Mouse (Mus musculus): ENCODE results near the gene Kdm6b. TPM values are rescaled to one million over a fixed set of nuclear protein-coding genes. Genes with fewer than 3 reads are reported as not detected.
A peak's percentile ranks its signal among the peaks of the same experiment; 100 is the strongest.

Gene Kdm6b
- polyA plus RNA-seq, 1 experiment from 2014 or later, result 36.4 TPM

DNA sequence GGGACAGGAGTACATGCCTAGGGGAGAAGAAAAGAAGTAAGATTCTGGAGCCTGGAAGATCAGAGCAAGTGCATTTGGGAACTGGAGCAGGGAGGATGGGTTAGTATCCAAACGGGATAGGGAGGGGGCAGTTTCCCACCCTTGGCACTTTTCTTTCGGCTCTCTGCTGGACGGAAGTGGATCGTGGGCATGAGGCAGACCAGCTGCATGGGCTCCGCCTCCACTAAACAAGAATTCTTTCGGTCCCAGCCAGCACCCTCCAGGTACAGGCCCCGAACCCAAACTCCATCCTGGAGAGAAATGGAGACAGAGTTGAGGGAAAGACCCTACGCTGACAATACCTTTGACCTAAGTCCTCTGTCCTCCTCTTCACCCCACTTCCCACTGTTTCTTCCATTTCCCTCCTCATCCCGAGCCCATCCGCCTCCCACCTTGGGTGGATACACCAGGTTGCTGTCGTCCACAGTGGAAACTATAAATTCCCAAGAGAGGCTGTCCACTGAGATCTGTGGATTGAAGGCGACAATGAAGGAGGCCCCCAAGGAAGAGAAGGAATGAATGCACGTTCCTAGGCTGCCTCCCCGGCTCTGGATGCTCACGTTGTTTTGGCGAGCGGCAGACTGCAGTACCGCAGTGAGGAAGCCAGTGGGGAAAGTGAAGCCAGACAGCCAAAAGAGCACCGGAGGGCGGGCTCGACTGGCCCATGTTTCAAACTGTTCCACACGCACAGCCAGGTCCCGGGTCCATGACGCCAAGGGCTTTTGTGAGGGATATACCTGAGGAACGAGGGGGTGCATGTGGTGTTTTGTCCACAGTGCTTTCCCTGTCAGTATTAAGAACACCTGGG is 7.9 kb upstream of the Kdm6b start:
- Histone ChIP-seq H3K4me2 (ENCODE audit: low read length) (peak overlapping the region; percentile 65), H3K27me3 (ENCODE audit: control insufficient read depth, insufficient read depth, low read depth, low read length) (peaks cover 20% of the 10 kb centered on the region), H3K4me3 (ENCODE audit: low read depth, low read length) (no peak overlapping the region), H3K9me3 (replicated peaks; ENCODE audit: control insufficient read depth, low read length, poor library complexity, severe bottlenecking) (no peaks in the 10 kb centered on the region), H3K4me1 (ENCODE audit: control insufficient read depth, insufficient read depth, low read length) (peaks cover 26% of the 10 kb centered on the region), H3K36me3 (ENCODE audit: control insufficient read depth, insufficient read depth, low read length) (no peaks in the 10 kb centered on the region), H3K9ac (ENCODE audit: low read depth, low read length) (0 out of 2 replicates have a peak overlapping the region, but pooled peaks have one; percentile 23), H3K27ac (ENCODE audit: low read length) (no peak overlapping the region)
- WGBS, result 12% methylated on average over 25 of the region's 25 CpGs
- ATAC-seq, result no peak

- H3K36me3 ChIP-seq (ENCODE audit: control insufficient read depth, insufficient read depth, low read length), result no peaks in the 10 kb centered on the region
- H3K9me3 ChIP-seq (replicated peaks; ENCODE audit: control insufficient read depth, low read length, poor library complexity, severe bottlenecking), result no peaks in the 10 kb centered on the region
- WGBS, result 8% methylated on average over 10 of the region's 10 CpGs
- H3K27ac ChIP-seq (ENCODE audit: low read length), result no peak overlapping the region
- H3K4me1 ChIP-seq (ENCODE audit: control insufficient read depth, insufficient read depth, low read length), result peaks cover 26% of the 10 kb centered on the region
- peak overlapping the region; percentile 65 for H3K4me2 ChIP-seq (ENCODE audit: low read length)
- no peak for ATAC-seq
- peaks cover 20% of the 10 kb centered on the region for H3K27me3 ChIP-seq (ENCODE audit: control insufficient read depth, insufficient read depth, low read depth, low read length)
- peak overlapping the region; percentile 50 for H3K9ac ChIP-seq (ENCODE audit: low read depth, low read length)
- peak overlapping the region; percentile 67 for H3K4me3 ChIP-seq (ENCODE audit: low read depth, low read length)
Measured at GRCm38 (mm10) chr11:69420554-69421000, 7.1 kb upstream of the Kdm6b start.

DNA sequence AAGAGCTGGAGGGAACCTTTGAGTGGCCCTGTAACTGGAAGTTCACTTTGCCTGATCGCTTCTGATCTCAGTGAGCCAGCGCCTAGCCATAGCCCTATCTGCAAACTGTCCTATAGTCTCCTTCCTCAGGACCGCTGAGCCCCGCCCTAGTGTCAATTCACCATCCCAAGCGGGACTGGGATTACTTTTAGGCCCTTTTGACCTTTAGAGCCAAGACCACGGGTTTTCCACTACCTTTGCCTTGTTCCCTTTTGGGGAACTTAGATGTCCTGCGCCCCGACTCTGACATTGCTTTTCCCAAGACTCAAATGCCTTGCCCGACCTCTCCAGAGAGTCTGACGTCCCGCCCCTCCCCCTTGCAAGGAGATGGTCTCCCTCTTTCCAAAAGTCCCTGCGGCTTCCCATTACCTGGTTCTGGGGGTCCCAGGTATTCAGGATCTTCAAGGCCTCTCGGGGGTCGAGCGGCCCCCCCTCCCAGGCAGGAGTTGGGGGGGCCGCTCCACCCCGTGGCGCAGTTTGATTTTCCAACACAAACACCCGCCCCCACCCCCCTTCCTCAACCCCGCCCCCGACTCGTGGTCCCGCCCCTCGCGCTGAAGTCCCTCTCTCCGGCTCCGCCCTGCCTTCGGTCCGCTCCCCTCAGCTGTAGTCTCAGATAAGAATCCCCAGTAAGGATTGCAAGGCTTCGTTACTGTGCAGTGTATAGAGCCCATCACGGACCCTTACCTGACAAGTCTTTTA is 6.5 kb upstream of the Kdm6b start:
- H3K27ac ChIP-seq (ENCODE audit: low read length), result no peak overlapping the region; the same call in 1 of the 2 replicates
- peaks cover 26% of the 10 kb centered on the region for H3K4me1 ChIP-seq (ENCODE audit: control insufficient read depth, insufficient read depth, low read length)
- peak overlapping the region; percentile 65 for H3K4me2 ChIP-seq (ENCODE audit: low read length)
- H3K36me3 ChIP-seq (ENCODE audit: control insufficient read depth, insufficient read depth, low read length), result no peaks in the 10 kb centered on the region
- under 1% methylated on average over 28 of the region's 31 CpGs for WGBS
- H3K4me3 ChIP-seq (ENCODE audit: low read depth, low read length), result peak overlapping the region; percentile 67
- no peak for ATAC-seq
- H3K27me3 ChIP-seq (ENCODE audit: control insufficient read depth, insufficient read depth, low read depth, low read length), result peaks cover 20% of the 10 kb centered on the region
- no peaks in the 10 kb centered on the region for H3K9me3 ChIP-seq (replicated peaks; ENCODE audit: control insufficient read depth, low read length, poor library complexity, severe bottlenecking)
- peak overlapping the region; percentile 50 for H3K9ac ChIP-seq (ENCODE audit: low read depth, low read length)

GRCm38 (mm10) chr11:69419443-69419812 is 6.0 kb upstream of the Kdm6b start:
- peak overlapping the region; percentile 65 for H3K4me2 ChIP-seq (ENCODE audit: low read length)
- peak; percentile 16; the same call in 1 of the 2 replicates for ATAC-seq
- H3K4me1 ChIP-seq (ENCODE audit: control insufficient read depth, insufficient read depth, low read length), result peaks cover 32% of the 10 kb centered on the region
- peak overlapping the region; percentile 50; the same call in 1 of the 2 replicates for H3K9ac ChIP-seq (ENCODE audit: low read depth, low read length)
- peaks cover 20% of the 10 kb centered on the region for H3K27me3 ChIP-seq (ENCODE audit: control insufficient read depth, insufficient read depth, low read depth, low read length)
- 0% methylated on average over 19 of the region's 19 CpGs for WGBS
- peak overlapping the region; percentile 78 for H3K27ac ChIP-seq (ENCODE audit: low read length)
- H3K4me3 ChIP-seq (ENCODE audit: low read depth, low read length), result peak overlapping the region; percentile 67
- H3K36me3 ChIP-seq (ENCODE audit: control insufficient read depth, insufficient read depth, low read length), result no peaks in the 10 kb centered on the region
- H3K9me3 ChIP-seq (replicated peaks; ENCODE audit: control insufficient read depth, low read length, poor library complexity, severe bottlenecking), result no peaks in the 10 kb centered on the region

DNA sequence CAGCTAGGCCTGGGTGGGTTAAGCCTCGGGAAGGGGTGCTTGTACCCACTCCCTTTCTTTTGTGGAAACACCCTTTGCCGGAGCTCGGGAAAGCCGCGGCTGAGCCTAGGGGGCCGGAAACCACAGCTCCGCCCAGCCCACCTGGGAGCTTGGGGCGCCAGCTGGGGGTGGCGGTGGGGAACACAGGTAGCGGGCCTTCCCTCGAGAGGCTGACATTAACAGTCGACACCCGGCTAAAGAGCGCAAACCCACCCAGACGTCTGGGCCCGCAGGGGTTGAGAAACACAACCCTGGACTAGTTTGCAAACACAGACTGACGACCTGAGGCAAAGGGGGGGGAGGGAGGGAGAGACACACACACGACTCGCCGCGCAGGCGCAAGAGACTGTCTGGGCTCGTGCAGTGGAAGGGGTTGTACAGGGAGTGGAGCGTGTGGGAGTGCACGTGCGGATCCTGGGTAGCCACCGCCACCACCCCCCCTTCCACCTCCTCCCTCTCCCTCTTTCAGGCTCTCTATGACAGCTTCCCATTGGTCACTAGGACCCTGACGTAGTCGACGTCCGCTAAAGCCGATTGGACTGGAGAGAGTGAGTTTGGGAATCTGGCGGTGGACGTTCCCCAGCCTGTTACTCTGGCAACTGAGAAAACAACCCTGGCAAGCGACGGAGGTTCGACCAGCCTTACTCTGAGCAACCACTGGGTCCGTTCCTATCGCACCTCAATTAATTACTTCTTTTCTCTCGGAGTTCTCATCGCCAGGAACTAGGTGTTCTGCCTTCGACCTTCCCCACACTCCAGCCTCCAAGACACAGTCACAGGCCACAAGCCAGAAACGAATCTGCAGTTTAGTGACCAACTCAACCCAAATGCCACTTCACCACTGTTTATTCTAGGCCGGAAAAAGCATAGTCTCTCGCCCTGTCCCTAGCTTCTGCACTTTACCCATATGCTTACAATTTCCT is 5.3 kb upstream of the Kdm6b start:
- ATAC-seq, result peak; percentile 92
- WGBS, result under 1% methylated on average over 35 of the region's 45 CpGs
- H3K4me2 ChIP-seq (ENCODE audit: low read length), result peak overlapping the region; percentile 65
- peak overlapping the region; percentile 99 for H3K27ac ChIP-seq (ENCODE audit: low read length)
- H3K36me3 ChIP-seq (ENCODE audit: control insufficient read depth, insufficient read depth, low read length), result no peaks in the 10 kb centered on the region
- peak overlapping the region; percentile 67 for H3K4me3 ChIP-seq (ENCODE audit: low read depth, low read length)
- peaks cover 39% of the 10 kb centered on the region for H3K4me1 ChIP-seq (ENCODE audit: control insufficient read depth, insufficient read depth, low read length)
- no peaks in the 10 kb centered on the region for H3K9me3 ChIP-seq (replicated peaks; ENCODE audit: control insufficient read depth, low read length, poor library complexity, severe bottlenecking)
- peak overlapping the region; percentile 57 for H3K9ac ChIP-seq (ENCODE audit: low read depth, low read length)
- peaks cover 20% of the 10 kb centered on the region for H3K27me3 ChIP-seq (ENCODE audit: control insufficient read depth, insufficient read depth, low read depth, low read length)

GRCm38 (mm10) chr11:69417449-69418384 is 4.2 kb upstream of the Kdm6b start:
- Histone ChIP-seq H3K27ac (ENCODE audit: low read length) (peak overlapping the region; percentile 99), H3K4me3 (ENCODE audit: low read depth, low read length) (peak overlapping the region; percentile 67), H3K4me1 (ENCODE audit: control insufficient read depth, insufficient read depth, low read length) (peaks cover 49% of the 10 kb centered on the region), H3K9ac (ENCODE audit: low read depth, low read length) (peak overlapping the region; percentile 57), H3K27me3 (ENCODE audit: control insufficient read depth, insufficient read depth, low read depth, low read length) (peaks cover 19% of the 10 kb centered on the region), H3K4me2 (ENCODE audit: low read length) (peak overlapping the region; percentile 65), H3K36me3 (ENCODE audit: control insufficient read depth, insufficient read depth, low read length) (no peaks in the 10 kb centered on the region), H3K9me3 (replicated peaks; ENCODE audit: control insufficient read depth, low read length, poor library complexity, severe bottlenecking) (no peaks in the 10 kb centered on the region)
- ATAC-seq, result peak; percentile 38
- under 1% methylated on average over 39 of the region's 39 CpGs for WGBS

DNA sequence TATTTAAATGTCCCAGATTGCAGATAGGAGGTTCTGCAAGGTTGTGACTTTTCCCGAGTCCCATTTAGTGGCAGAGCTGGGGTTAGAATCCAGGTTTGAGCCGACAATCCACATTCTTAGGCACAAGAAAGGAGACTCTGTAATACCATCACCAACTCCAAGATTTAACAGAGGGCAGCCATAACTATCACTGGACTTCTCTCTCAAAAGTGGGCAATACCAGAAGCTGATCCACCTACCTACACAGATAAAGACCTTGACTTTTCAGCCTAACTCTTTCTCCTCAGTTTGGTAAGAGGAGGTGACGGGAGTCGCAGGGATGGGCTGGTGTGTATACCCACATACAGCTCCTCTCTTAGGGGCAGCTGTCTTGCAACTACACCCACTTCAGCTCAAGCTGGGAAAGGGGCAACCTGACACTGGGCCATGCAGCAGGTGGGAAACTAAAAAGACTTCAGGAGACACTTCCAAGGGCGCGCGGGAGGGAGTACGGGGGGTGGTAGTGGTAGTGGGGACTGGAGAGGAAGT is 3.5 kb upstream of the Kdm6b start:
- peaks cover 12% of the 10 kb centered on the region for H3K27me3 ChIP-seq (ENCODE audit: control insufficient read depth, insufficient read depth, low read depth, low read length)
- H3K4me1 ChIP-seq (ENCODE audit: control insufficient read depth, insufficient read depth, low read length), result peaks cover 56% of the 10 kb centered on the region
- 2% methylated on average over 8 of the region's 8 CpGs for WGBS
- H3K9ac ChIP-seq (ENCODE audit: low read depth, low read length), result peak overlapping the region; percentile 57
- no peaks in the 10 kb centered on the region for H3K36me3 ChIP-seq (ENCODE audit: control insufficient read depth, insufficient read depth, low read length)
- ATAC-seq, result no peak
- H3K4me3 ChIP-seq (ENCODE audit: low read depth, low read length), result peak overlapping the region; percentile 67
- peak overlapping the region; percentile 99 for H3K27ac ChIP-seq (ENCODE audit: low read length)
- H3K9me3 ChIP-seq (replicated peaks; ENCODE audit: control insufficient read depth, low read length, poor library complexity, severe bottlenecking), result no peaks in the 10 kb centered on the region
- H3K4me2 ChIP-seq (ENCODE audit: low read length), result peak overlapping the region; percentile 65

Data from midbrain, embryonic 16.5 days (tissue).